18 mouse cellular contexts compared by ENCODE assay signal in genomic region chr19:37985730-37986129, GRCm38 (mm10). TPM values are rescaled to one million over a fixed set of nuclear protein-coding genes. Genes with fewer than 3 reads are reported as not detected.
DNase-seq lines count a peak whose midpoint lies in the region; ATAC-seq and TF ChIP-seq lines count a peak whose summit lies in the region.
"Had no signal": no experiment of that assay in that cellular context is flagged by ENCODE, and none has a peak within 500 bp of the region (broad histone marks: within the 10 kb centered on the region; RNA-seq: fewer than 3 reads in every experiment).

No protein-coding gene starts in this region.

- DNase-seq in lung, postnatal 0 days (ENCODE audit: low spot score): peak; percentile 27
- no peak for DNase-seq in lung, adult 2 months
- peak; percentile 76 for DNase-seq in fat pad, adult 2 months (ENCODE audit: extremely low read depth, low read depth, low spot score)
- DNase-seq in gonadal fat pad, adult 2 months (ENCODE audit: low read depth): peak; percentile 72
- peak; percentile 63 to 72 for DNase-seq in urinary bladder, postnatal 36 days (ENCODE audit: low spot score in 2 of 2)
- no peak for DNase-seq in adrenal gland, adult (ENCODE audit: inconsistent age in 2 of 2, low spot score in 1 of 2)
- DNase-seq: adrenal gland, postnatal 10 days; cerebellum, adult 11 months; cerebellum, adult 8-10 months; cerebellum, postnatal 14 days; embryo, embryonic 11 days; gastrocnemius, postnatal 36 days; heart, adult 2 months had no signal

- 46% methylated on average over 16 of the region's 16 CpGs for WGBS in lung, postnatal 0 days
- 65% methylated on average over 16 of the region's 16 CpGs for WGBS in lung, adult 2 months

- H3K9ac ChIP-seq in lung, postnatal 0 days (replicated peaks; ENCODE audit: low read depth): no peak overlapping the region
- H3K9ac ChIP-seq: embryonic facial prominence, embryonic 15.5 days; forebrain, embryonic 15.5 days; heart, embryonic 12.5 days; hindbrain, embryonic 15.5 days had no signal

- no peaks in the 10 kb centered on the region for H3K9me3 ChIP-seq in lung, postnatal 0 days (ENCODE audit: low read length)
- H3K9me3 ChIP-seq: embryonic facial prominence, embryonic 15.5 days; forebrain, embryonic 15.5 days; heart, embryonic 12.5 days; hindbrain, embryonic 15.5 days had no signal

- H3K27ac ChIP-seq in lung, postnatal 0 days (ENCODE audit: low read length): 0 out of 2 replicates have a peak overlapping the region, but pooled peaks have one; percentile 5
- H3K27ac ChIP-seq: embryonic facial prominence, embryonic 15.5 days; forebrain, embryonic 15.5 days; heart, adult 2 months; hindbrain, embryonic 15.5 days had no signal

- H3K4me1 ChIP-seq in lung, postnatal 0 days (ENCODE audit: insufficient read depth, low read depth, low read length): 0 out of 2 replicates have a peak, but pooled peaks cover 5% of the 10 kb centered on the region
- no peaks in the 10 kb centered on the region; the same call in 1 of the 2 replicates for H3K4me1 ChIP-seq in lung, adult 2 months (ENCODE audit: control insufficient read depth, insufficient read depth, low read length)
- H3K4me1 ChIP-seq: embryonic facial prominence, embryonic 15.5 days; heart, embryonic 12.5 days; hindbrain, embryonic 15.5 days had no signal

- TF ChIP-seq POLR2A in lung, adult 2 months (IDR thresholded peaks at IDR 0.05; ENCODE audit: borderline replicate concordance, extremely low read depth, low read depth, low read length): no peak

- no peak for TF ChIP-seq CTCF in lung, postnatal 0 days (IDR thresholded peaks at IDR 0.05)
- no peak for TF ChIP-seq CTCF in lung, adult 2 months (IDR thresholded peaks at IDR 0.05; ENCODE audit: insufficient read depth, low read length)

- peak; percentile 73 for ATAC-seq in lung, postnatal 0 days
- ATAC-seq: forebrain, embryonic 15.5 days had no signal

- 0 out of 2 replicates have a peak, but pooled peaks cover 6% of the 10 kb centered on the region for H3K36me3 ChIP-seq in lung, postnatal 0 days (ENCODE audit: insufficient read depth, low read length)
- H3K36me3 ChIP-seq: forebrain, embryonic 15.5 days; heart, embryonic 12.5 days; hindbrain, embryonic 15.5 days had no signal

- no peak overlapping the region for H3K4me2 ChIP-seq in lung, postnatal 0 days (replicated peaks; ENCODE audit: low read depth, low read length)
- H3K4me2 ChIP-seq: embryonic facial prominence, embryonic 15.5 days; forebrain, embryonic 15.5 days; heart, embryonic 12.5 days; hindbrain, embryonic 15.5 days had no signal

- TF ChIP-seq EP300 in lung, postnatal 0 days (IDR thresholded peaks at IDR 0.05): no peak

- no peaks in the 10 kb centered on the region for H3K27me3 ChIP-seq in lung, postnatal 0 days (replicated peaks; ENCODE audit: insufficient read depth, low read length)
- H3K27me3 ChIP-seq: embryonic facial prominence, embryonic 15.5 days; forebrain, embryonic 15.5 days; heart, embryonic 12.5 days; hindbrain, embryonic 15.5 days had no signal

- no peak overlapping the region for H3K4me3 ChIP-seq in lung, postnatal 0 days (ENCODE audit: low read depth, low read length)
- H3K4me3 ChIP-seq in lung, adult 2 months (replicated peaks; ENCODE audit: extremely low read depth, low read depth, low read length): no peak overlapping the region
- H3K4me3 ChIP-seq: embryonic facial prominence, embryonic 15.5 days; erythroblast, embryonic 14.5 days; forebrain, embryonic 15.5 days; heart, adult 2 months; heart, embryonic 12.5 days; hindbrain, embryonic 15.5 days had no signal

RNA-seq across cellular contexts. Expression of gene Myof, which starts 57.6 kb away (rescaled TPM):
- polyA plus RNA-seq in lung, postnatal 0 days (2015; fragmentation: Nextera tagmentation; extraction: Ambion mirVana): 36.4 and 37.3 TPM in 2 replicates
- polyA plus RNA-seq in lung, adult 2 months (2012; rRNA removed): 46.7 and 51.8 TPM in 2 replicates
- polyA plus RNA-seq in gonadal fat pad, adult 2 months (2012; rRNA removed): 41.2 and 51.6 TPM in 2 replicates
- polyA plus RNA-seq: erythroblast, embryonic 14.5 days had no signal

Comparison
In these comparisons a context has a peak if more than half of its experiments do, and no peak if none do; other contexts are left out.
1. DNase-seq: peak in lung, postnatal 0 days (single experiment), fat pad, adult 2 months (single experiment), gonadal fat pad, adult 2 months (single experiment) and urinary bladder, postnatal 36 days (2 of 2); none in lung, adult 2 months (single experiment) and adrenal gland, adult (0 of 2).